Mouse (Mus musculus): ENCODE data around the gene Gbp9. TPM values are rescaled to one million over a fixed set of nuclear protein-coding genes. Genes with fewer than 3 reads are reported as not detected.

The Gbp9 gene
- polyA plus RNA-seq (2017; shearing (Covaris generic)) = 202 TPM

DNA sequence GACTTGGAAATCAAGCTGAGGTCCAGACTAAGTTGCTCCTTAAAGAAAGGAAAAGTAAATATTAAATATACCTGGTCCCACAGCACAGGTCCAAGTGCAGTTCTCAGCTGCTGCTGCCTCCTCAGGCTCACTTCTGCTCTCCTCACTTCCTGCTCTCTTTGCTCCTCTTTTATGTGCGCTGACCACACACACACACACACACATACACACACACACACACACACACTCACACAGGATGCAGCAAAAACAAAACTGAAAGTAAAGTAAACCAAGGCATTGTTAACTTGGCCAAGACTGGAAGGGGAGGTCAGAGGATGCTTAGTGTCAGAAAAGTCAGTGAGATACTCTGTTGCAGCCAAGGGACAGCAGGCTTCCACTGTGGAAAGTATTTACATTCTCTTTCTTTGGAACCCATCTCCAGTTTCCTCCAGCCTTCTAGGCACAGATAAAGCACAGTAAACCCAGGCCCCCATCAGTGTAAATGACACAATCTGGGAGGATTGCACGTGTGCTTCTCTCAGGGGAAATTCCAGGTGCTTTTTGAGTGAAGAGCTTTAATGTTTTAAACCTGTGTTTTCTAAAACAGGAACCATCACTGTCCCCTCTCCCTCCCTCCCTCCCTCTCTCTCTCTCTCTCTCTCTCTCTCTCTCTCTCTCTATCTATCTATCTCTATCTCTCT is at the start of gene Gbp9, which contains the start of the genes Gbp8 and Gbp4:
Gene Gbp9, minus strand, starts transcription at position 131 of the 680 bp plus-strand sequence.
Gene Gbp8, minus strand, starts transcription at position 132 of the 680 bp plus-strand sequence.
Gene Gbp4, minus strand, starts transcription at position 178 of the 680 bp plus-strand sequence.

Other genes with a start within 250 kb of the Gbp9 start
- gene Abcg3, start 156.8 kb downstream of the Gbp9 start, polyA plus RNA-seq (2017; shearing (Covaris generic)) = 34.6 TPM
- 105 TPM for gene Gbp8, start within 50 bp of the Gbp9 start, polyA plus RNA-seq (2017; shearing (Covaris generic))
- gene Gbp4, start within 50 bp of the Gbp9 start, polyA plus RNA-seq (2017; shearing (Covaris generic)) = 315 TPM
- 105 TPM for gene Gbp10, start 100.0 kb upstream of the Gbp9 start, polyA plus RNA-seq (2017; shearing (Covaris generic))
- 13.1 TPM for gene Gm43302, start 154.2 kb upstream of the Gbp9 start, polyA plus RNA-seq (2017; shearing (Covaris generic))
- 239 TPM for gene Gbp6, start 154.2 kb upstream of the Gbp9 start, polyA plus RNA-seq (2017; shearing (Covaris generic))

Measured in CD4-positive, CD25-positive, alpha-beta regulatory T cell, adult 9 weeks (primary cell).